Mouse (Mus musculus) left cerebral cortex, postnatal 10 days (tissue): ENCODE measurements around the gene Miox. TPM values are rescaled to one million over a fixed set of nuclear protein-coding genes. Genes with fewer than 3 reads are reported as not detected.

Experiments
- DNase-seq, 2 experiments: peaks; one replicate each; pipeline ENCODE4 v3.0.0; 2021 to 2022; ENCODE audit warnings: low spot score in 2 of 2, mixed read lengths in 1 of 2; ENCODE audit errors: extremely low spot score in 1 of 2
- intact Hi-C: fragments of 180-260 bp; cut with DNase I; formaldehyde crosslinking; loops from one replicate; pipeline ENCODE4 v1.15.1; 2025
- total RNA-seq, 2 experiments: library from RNA; stranded (reverse); gene quantifications; 2 replicates each; pipeline ENCODE4 v1.2.3; 2021

Miox gene
- total RNA-seq, result not detected

DNA sequence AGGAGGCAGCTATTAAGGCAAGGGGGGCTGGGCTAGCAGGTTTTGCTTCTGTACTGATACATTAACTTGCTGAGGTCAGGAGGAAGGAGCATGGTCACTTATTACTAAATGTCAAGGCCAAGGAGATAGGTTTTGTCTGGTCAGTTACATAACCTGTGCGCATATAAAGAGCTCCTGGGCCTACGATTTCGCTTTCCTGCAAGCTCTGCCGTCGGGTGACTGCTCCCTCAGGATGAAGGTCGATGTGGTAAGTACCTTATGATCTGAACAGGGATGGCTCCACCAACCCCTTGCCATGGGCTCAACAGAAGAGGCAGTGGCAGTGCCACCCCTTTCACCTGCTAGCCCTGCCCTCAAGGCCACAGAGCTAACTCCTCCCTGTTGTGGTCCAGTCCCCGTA, at the start of gene Miox:
TSS of gene Miox (plus strand) at position 128 of the 400 bp plus-strand sequence.
- no peak for DNase-seq
- intact Hi-C loops, result no loop called here

GRCm38 (mm10) chr15:89285004-89285403, 49.2 kb upstream of the Miox start:
- intact Hi-C loops, result no loop called here
- DNase-seq, result no peak

DNA sequence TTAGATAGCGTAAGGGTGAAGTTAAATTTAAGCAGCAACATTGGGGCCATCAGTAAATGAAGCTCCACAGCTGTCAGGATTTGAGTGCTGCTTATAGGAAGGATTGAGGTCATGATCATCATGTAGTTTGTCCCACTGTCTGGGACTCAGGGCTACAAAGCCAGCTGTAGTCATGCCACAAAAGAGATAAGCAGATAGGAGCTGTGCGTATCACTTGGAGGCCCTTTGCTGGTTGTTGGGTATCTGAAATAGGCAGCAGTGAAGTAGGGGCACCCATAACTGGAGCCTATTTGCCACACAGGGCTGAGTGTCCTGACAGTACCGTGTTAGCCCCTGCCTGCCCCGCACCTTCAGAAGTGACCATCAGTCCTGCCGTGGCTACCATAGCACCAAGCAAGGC, 48.7 kb upstream of the Miox start:
- no peak for DNase-seq
- intact Hi-C loops, result no loop called here

DNA sequence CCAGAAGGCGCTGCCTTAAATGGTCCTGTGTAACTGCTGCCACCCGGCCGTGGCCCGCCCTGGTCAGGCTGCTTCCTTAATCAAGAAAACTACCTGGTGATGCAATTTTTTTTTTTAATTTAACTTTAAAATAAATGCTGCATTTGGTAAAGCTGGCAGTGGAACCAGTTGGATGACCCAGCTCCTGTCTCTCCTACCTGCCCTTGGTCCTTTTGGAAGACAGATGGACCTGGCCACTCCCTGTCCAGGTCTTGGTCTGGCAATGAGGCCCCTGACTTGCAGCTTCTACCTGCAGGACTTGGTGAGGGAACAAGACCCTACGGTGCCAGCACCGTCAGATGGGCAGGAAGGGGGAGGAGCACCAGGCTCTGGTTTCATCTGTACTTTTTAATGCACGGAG, 48.1 kb upstream of the Miox start:
- intact Hi-C loops, result no loop called here
- no peak for DNase-seq

DNA sequence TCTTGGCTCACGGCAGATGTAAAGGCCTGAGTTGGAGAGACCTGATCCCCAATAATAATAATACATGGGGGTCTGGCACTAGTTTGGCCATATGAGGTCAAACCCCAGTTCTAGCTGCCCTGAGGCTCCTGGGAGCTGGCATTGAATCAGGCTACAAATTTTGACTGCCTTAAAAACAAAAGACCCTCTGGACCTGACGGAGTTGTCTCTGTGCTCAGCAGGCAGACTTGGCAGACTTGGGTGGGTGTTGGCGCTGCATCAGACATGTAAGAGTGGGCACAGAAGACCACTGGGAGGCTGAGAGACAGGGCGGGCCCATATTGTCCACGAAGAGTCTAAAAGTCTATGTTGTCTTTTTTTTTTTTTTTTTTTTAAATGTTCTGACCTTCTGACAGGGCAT, 47.6 kb upstream of the Miox start:
- no peak for DNase-seq
- intact Hi-C loops, result no loop called here

DNA sequence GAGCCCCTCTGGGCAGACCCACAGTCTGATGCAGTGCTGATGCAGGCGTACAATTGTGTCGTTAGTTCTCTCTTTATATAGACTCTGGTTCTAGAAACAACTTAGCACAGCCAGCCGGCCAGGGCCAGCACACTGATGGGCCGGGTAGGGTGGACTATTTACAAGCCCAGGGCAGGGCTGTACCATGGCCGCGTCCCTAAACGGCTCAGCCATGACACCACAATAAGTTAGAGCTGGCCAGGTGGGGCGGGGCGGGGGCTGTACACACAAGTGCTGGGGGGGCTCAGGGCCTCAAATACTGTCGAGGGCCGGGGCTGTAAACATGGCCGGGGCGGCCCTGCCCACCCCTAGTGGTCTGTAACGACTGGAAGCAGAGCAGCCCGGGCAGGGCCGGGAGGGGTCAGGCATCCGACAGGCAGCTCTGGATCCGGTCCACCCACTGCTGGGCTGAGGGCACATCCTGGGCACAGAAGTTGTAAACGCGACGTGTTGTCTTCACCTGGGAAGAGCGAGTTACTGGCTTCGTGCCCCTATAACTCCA, 45.9 kb upstream of the Miox start:
- intact Hi-C loops, result no loop called here
- no peak for DNase-seq

- intact Hi-C loops, result no loop called here
Observed at GRCm38 (mm10) chr15:89289455-89289854, 44.7 kb upstream of the Miox start.

DNA sequence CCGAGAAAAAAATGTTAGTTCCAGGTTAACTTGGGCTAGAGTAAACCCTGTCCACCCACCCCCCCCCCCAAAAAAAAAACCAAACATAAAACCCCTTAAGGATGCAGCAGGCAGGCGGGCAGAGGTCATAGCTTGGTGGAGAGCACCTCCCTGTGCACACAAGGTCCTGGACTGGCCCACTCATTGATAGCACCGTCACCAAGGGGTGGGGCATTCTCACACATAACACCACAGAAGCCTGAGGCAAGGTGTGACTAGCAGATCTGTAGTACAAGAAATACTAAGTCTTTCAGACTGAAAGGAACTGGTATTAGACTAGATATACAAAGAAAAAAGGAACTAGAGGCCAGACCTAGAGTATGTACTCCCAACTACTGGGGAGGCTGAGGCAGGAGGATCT, 42.7 kb upstream of the Miox start:
- no peak for DNase-seq
- intact Hi-C loops, result no loop called here

More at GRCm38 (mm10) chr15:89289455-89289854, 44.7 kb upstream of the Miox start:
- no peak for DNase-seq

GRCm38 (mm10) chr15:89292795-89293194, 41.4 kb upstream of the Miox start:
- intact Hi-C loops, result no loop called here
- DNase-seq, result no peak

GRCm38 (mm10) chr15:89293778-89294177, 40.4 kb upstream of the Miox start:
- DNase-seq, result no peak
- intact Hi-C loops, result no loop called here

- intact Hi-C loops, result no loop called here
- DNase-seq, result no peak
Observed at GRCm38 (mm10) chr15:89295580-89296165, 38.5 kb upstream of the Miox start.

DNA sequence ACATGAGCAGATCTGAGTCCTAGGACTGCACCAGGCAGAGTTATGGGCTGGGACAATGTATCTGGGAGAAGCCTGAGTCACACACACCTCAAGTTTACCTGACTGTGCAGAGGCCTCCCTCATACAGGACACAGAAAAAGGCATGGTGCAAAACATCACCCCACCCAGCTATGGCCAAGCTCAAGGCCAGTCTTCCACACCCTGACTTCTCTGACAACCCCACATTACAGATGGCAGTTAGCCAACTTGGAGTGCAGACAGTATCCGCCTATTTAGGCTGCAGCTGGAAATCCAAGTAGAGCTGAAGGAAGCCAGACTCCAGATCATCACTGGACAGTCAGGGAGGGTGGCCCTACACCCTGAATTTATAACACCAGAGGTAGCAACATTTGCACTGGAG, 37.7 kb upstream of the Miox start:
- no peak for DNase-seq
- intact Hi-C loops, result no loop called here

GRCm38 (mm10) chr15:89297695-89298094, 36.5 kb upstream of the Miox start:
- no peak for DNase-seq
- intact Hi-C loops, result no loop called here

DNA sequence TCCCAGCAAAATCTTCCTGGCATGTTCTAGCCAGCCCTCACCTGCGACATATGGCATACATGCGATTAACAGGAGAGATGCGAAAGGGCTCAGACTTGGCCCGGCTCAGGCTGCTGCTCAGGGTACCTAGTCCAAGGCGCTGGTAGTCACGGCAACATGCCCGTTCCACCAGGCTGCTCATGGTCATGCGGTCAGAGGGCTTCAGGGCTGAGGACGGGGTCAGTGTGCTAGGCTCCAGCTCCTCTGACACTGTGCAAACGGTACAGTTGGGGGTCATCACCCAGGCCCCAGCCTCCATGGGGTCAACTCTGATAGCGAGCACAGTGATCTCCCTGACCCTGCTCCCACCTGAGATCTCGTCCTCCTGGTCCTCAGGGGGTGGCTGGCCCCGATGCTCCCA, 34.0 kb upstream of the Miox start:
- no peak for DNase-seq
- intact Hi-C loops, result no loop called here

DNA sequence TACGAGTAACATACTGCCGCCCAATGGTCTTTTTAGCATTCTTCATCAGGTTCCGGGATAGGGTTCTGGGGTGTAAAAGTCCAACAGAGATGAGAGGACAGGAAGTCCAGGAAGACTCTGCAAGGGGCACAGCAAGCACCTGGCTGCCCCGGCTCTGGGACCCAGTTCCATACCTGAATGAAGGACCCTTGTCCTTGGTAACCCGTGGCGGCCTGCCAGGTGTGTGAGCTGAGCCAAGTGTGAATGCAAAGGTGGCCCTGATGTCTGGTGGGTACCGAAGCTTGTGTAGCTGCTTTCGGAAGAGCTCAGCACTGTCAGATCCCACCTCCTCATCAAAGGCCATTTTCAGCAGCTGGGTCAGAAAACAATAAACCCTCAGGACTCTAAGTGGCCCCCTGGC, 33.6 kb upstream of the Miox start:
- intact Hi-C loops, result no loop called here
- DNase-seq, result no peak

- intact Hi-C loops, result no loop called here
- DNase-seq, result no peak
Observed at GRCm38 (mm10) chr15:89305966-89306365, 28.2 kb upstream of the Miox start.

DNA sequence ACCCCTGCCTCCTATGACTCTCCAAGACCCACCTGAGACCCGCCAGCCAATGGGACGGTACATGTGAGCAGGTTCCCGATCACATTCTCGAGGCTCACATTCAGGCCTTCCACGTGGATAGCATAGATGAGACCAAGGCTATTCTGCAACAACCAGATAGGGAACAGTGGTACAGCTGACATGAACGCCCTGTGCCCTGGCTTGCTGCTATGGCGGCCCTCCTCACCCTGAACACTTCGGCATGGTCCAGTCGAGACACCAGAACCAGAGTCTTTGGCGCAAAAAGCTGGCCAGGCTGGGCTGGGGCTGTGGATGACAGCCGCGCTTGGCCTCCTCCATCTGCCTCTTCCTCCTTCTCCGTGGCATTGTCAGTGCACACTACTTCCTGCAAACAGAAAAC, 26.7 kb upstream of the Miox start:
- no peak for DNase-seq
- intact Hi-C loops, result no loop called here

DNA sequence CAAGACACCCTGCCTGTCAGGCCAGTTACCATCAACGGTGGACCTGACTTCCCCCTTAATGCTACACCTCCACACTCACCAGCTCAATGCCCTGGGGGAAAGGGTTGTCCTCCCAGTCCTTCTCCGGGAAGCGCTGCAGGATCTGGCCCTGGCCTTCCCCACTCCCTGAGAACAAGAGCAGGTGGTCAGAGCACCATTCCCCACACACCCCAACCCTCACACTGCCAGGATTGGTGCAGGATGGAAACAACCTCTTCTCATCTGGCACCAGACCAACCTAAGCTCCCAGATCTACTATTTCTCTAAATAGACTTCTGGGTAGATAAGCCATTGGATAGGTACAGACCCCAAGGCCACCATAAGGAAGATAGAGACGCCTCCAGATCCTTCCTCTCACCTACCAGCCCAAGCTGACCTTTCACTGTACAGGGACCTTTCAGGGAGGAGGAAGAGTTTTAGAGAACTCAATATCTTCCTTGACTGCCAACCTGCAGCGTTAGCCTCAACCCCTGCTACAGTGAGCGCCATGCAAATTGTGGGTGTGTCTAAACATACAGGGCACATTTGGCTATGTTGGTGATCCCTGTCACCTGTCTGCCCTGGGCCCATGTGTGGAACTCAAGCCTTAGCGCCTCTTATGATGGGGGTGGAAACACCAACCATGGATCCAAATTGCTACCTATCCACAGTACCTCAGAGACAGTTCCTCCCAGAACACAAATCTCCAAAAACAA, 25.6 kb upstream of the Miox start:
- DNase-seq, result no peak
- intact Hi-C loops, result no loop called here

DNA sequence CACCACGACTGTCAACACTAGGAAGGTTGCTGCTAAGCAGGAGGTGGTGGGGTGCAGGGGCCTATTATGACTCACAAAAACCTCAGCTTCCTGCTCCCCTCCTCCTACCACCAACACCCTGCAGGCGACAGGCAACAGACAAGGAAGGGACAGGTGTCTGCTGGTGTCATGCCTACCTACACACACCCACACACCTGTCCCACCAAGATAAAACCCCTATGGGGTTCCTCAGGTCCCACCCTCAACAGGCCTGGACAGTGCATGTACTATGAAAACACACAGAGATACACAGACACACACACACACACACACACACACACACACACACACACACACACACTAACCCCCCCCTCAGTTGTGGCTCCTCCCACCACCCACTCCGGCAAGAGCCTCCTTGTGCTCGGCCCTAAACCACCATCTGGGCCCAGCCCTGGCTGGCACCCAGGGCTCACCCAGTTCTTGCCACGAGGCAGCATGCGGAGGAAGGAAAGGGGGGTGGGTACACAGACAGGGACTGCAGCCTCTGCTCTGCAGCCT, 24.2 kb upstream of the Miox start:
- intact Hi-C loops, result no loop called here
- no peak for DNase-seq

DNA sequence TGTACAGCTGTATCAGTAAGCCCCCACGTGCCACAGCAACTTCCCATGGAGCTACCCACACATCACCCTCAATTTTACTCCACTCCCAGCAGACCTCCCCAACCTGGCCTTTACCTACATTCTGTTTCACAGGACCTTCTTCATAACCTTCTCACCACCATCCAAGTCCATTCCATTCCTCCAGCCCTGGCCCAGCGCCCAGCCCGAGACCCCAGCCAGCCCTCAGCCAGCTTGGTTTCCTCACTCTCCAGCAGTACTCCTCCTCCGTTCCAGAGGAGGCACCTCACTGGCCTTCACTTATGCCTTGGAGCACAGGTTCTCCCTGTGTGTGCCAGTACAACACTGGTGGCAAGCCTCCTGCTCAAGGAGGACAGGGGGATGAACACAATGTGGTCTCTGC, 20.8 kb upstream of the Miox start:
- intact Hi-C loops, result no loop called here
- no peak for DNase-seq
